Mouse (Mus musculus) ES-E14 (cell line): ENCODE measurements around the gene Fez2.

ENCODE experiments used
- CHD2 ChIP-seq: IDR thresholded peaks from 2 replicates; pipeline ENCODE4 v1.6.1; 2014; ENCODE audit warnings: mild to moderate bottlenecking, low read depth, low read length, inconsistent platforms
- HCFC1 ChIP-seq: IDR thresholded peaks from 2 replicates; pipeline ENCODE4 v1.6.1; 2012; ENCODE audit warnings: low read length, inconsistent platforms, borderline replicate concordance; ENCODE audit not compliant: insufficient read depth
- MAFK ChIP-seq: IDR thresholded peaks from 2 replicates; pipeline ENCODE4 v1.6.1; 2014; ENCODE audit warnings: mild to moderate bottlenecking, low read depth, low read length, inconsistent platforms; ENCODE audit not compliant: insufficient read depth
- ZC3H11A ChIP-seq: IDR thresholded peaks from 2 replicates; pipeline ENCODE4 v1.6.1; 2012; ENCODE audit warnings: low read depth, mild to moderate bottlenecking, inconsistent platforms, low read length, borderline replicate concordance

- no peak for TF ChIP-seq HCFC1
- no peak for TF ChIP-seq CHD2
- no peak for TF ChIP-seq MAFK
- no peak for TF ChIP-seq ZC3H11A
Observed at GRCm38 (mm10) chr17:78374756-78375155, 43.2 kb downstream of the Fez2 start.
